Mouse (Mus musculus) small intestine, adult 2 months (tissue): ENCODE data around the gene Abca2.

Experiments
- CTCF ChIP-seq: fragments of 200-500 bp; IDR thresholded peaks from 2 replicates; pipeline ENCODE4 v1.5.1; 2012; ENCODE audit warnings: low read depth, mild to moderate bottlenecking, control low read depth, inconsistent platforms, low read length, moderate library complexity, mixed read lengths; ENCODE audit not compliant: insufficient replicate concordance, insufficient read length; ENCODE audit errors: extremely low read depth
- POLR2A ChIP-seq: fragments of 200-500 bp; IDR thresholded peaks from 2 replicates; pipeline ENCODE4 v1.6.1; 2012; ENCODE audit warnings: low read depth, mild to moderate bottlenecking, control low read depth, inconsistent platforms, low read length, moderate library complexity

DNA sequence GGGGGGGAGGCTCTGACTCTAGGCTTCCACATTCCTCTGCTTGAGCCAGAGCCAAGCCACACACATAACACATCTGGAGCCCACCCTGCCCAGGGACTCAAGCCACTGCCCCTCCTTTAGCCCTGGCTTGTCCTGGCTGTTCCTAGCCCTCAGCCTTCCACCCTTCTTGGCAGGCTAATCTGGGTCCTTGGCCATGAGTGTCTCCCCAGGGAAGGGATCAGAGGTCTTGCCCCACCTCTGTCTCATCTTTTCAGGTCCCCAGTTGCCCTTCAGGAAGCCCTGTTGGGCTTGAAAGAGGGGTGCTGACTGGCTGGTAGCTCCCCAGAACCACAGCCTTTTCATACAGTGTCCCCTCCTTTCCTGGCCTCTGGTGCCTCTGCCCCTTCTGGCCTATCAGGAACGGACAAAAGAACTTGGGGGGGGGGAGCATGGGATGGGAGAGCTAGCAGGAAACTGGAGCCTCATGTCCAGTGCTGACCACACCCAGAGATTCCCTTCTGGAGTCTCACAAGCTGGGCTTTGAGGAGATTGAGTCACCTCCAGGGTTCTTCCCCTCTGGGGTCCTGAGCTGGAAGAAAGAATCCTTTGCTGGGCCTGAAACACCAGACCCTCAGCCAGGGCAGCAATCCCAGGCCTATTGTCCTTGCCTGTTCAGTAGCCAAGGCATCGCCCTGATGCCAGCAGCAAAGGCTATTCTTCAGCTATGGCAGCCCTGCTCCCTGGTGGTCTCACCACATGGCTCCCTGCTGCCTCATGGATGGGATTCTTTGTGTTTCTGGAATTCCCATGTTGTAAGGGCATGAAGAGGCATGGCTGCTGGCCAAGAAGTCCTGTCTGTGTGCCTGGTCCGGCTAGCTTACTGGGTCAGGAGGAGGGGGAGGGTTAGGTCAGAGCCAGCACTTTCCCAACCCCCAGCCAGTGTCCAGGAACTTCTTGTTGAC is 34.0 kb upstream of the Abca2 start:
- TF ChIP-seq CTCF (no peak), POLR2A (no peak)
